Mouse (Mus musculus): ENCODE measurements around the gene Npepps. TPM values are rescaled to one million over a fixed set of nuclear protein-coding genes. Genes with fewer than 3 reads are reported as not detected.
"Not testable (repeated sequence)": the region's sequence is repeated elsewhere in the genome, so short reads cannot be mapped to it uniquely, and the experiment has no call there.

The Npepps gene
- polyA plus RNA-seq, 2 experiments, result 8.5 to 15.1 TPM

DNA sequence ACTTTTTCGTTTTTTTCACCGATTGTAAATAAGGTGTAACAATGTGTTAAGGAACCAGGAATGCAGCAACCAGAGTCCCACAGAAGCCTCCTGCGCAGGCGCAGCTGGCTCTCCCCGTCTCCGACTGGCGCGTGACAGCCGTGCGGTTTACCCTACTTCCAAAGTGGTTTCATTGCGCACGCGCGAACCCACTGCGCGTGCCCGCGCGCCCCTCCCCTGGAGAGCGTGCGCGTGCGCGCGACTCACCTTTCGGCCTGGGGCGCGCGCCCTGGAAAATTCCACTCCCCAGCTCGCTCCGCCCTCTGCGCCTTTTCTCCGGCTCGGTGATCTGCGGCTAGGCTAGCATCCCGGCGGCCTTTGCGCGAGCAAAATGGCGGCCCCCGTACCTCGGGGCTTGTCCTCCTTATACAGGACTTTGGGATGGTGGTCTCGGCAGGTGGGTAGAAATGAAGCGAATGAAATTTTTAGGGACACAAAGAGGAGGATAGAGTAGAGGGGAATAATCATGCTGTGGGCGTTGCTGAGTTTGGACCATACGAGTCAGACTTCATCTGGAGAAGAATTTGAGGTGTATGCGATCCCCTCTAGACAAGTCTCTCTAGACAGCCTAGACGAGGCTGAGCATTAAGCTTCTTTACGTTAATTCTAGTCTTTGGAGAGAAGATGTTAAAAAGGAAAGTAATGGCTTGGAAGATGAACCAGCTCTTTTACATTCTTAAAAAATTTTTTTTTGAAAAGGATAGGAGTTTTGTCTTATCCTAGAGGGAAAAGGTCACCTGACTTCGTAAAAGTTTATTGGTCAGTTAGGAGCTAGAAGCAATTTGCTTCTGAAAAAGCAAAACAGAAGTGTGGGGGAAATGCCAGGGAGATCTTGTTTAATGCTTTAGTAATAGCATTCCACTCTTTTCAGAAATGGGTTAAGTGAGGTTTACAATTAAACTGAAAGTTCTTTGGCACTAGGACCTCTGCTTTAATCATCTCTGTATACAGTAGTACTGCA lies 35.4 kb upstream of the Npepps start, which contains the start of gene Mrpl45:
TSS of gene Mrpl45 (plus strand) at position 213 of the 1,000 bp plus-strand sequence.
- H3K4me1 ChIP-seq (replicated peaks; ENCODE audit: control insufficient read depth in 2 of 2, insufficient read depth in 2 of 2, low read length in 1 of 2), result peaks cover 9 to 11% of the 10 kb centered on the region in 2 experiments
- H3K9ac ChIP-seq (replicated peaks), result peak within 1 kb of the TSS; percentile 62
- peaks cover 9% of the 10 kb centered on the region for H3K27me3 ChIP-seq (ENCODE audit: control insufficient read depth, insufficient read depth, low read length)
- H3K36me3 ChIP-seq (replicated peaks; ENCODE audit: control insufficient read depth, insufficient read depth, low read depth), result peaks cover 5% of the 10 kb centered on the region
- DNase-seq (ENCODE audit: low read depth in 3 of 3, low spot score in 3 of 3) (peak; percentile 97), ATAC-seq (ENCODE audit: insufficient read depth) (peak; percentile 95)
- H3K4me3 ChIP-seq (ENCODE audit: insufficient read depth in 1 of 2, low read depth in 2 of 2, low read length in 2 of 2), result peak within 1 kb of the TSS; percentile 62 to 91
- H3K27ac ChIP-seq, result peak within 1 kb of the TSS; percentile 62
- under 1% methylated on average over 50 of the region's 50 CpGs for WGBS (ENCODE audit: insufficient replicate concordance)
- TF ChIP-seq CTCF (IDR thresholded peaks at IDR 0.05; ENCODE audit: low read depth) (no peak), EP300 (IDR thresholded peaks at IDR 0.05; ENCODE audit: low read depth) (0 out of 2 replicates have a peak, but pooled peaks have one; percentile 5)
- H3K4me2 ChIP-seq (ENCODE audit: low read depth), result peak within 1 kb of the TSS; percentile 88
- no peaks in the 10 kb centered on the region for H3K9me3 ChIP-seq (ENCODE audit: control insufficient read depth, low read length)

DNA sequence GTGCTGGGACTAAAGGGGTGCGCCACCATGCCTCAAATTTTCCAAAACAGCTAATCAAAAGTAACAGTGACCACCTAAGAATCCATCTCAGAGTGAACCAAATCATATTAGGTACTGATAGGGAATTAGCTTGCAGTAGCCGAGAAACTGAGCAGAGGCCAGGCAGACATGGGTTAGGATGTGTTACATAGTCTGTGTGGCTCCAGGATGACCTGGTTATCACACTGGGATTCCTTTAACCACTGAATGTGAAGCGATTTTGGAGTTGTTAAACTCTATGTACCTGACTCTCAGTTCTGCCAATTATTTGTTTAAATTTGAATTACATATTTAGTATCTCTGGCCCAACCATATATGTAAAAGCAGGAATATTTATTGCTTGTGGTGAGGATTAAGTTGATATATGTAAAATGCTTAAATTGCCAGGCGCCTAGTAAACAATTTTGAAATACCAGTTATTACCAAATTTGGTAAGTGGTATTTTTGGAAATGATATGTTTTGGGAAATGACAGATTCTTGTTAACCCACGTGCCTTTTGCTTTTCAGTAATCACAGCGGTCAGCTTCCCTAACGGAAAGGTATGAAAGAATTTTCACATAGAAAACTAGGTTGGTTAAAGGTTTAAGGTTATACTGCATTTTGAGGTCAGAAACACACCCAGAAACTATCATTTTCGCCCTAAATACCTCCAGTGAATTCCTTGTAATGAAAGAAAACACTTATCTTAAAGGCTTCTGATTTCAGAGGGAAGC lies 34.5 kb upstream of the Npepps start:
- peaks cover 5% of the 10 kb centered on the region for H3K36me3 ChIP-seq (replicated peaks; ENCODE audit: control insufficient read depth, insufficient read depth, low read depth)
- H3K9ac ChIP-seq (replicated peaks), result peak overlapping the region; percentile 62
- peaks cover 11% of the 10 kb centered on the region in 2 experiments for H3K4me1 ChIP-seq (replicated peaks; ENCODE audit: control insufficient read depth in 2 of 2, insufficient read depth in 2 of 2, low read length in 1 of 2)
- TF ChIP-seq EP300 (IDR thresholded peaks at IDR 0.05; ENCODE audit: low read depth) (no peak), CTCF (IDR thresholded peaks at IDR 0.05; ENCODE audit: low read depth) (no peak)
- no peak for DNase-seq (ENCODE audit: low read depth in 3 of 3, low spot score in 3 of 3)
- peak overlapping the region; percentile 8 to 62; a peak in 3 of 4 replicates for H3K4me3 ChIP-seq (ENCODE audit: insufficient read depth in 1 of 2, low read depth in 2 of 2, low read length in 2 of 2)
- H3K27ac ChIP-seq, result peak overlapping the region; percentile 62
- peak overlapping the region; percentile 66 for H3K4me2 ChIP-seq (ENCODE audit: low read depth)
- ATAC-seq (ENCODE audit: insufficient read depth), result peak; percentile 4; the same call in 1 of the 2 replicates
- no peaks in the 10 kb centered on the region for H3K9me3 ChIP-seq (ENCODE audit: control insufficient read depth, low read length)
- 37% methylated on average over 8 of the region's 8 CpGs for WGBS (ENCODE audit: insufficient replicate concordance)
- peaks cover 15% of the 10 kb centered on the region for H3K27me3 ChIP-seq (ENCODE audit: control insufficient read depth, insufficient read depth, low read length)

DNA sequence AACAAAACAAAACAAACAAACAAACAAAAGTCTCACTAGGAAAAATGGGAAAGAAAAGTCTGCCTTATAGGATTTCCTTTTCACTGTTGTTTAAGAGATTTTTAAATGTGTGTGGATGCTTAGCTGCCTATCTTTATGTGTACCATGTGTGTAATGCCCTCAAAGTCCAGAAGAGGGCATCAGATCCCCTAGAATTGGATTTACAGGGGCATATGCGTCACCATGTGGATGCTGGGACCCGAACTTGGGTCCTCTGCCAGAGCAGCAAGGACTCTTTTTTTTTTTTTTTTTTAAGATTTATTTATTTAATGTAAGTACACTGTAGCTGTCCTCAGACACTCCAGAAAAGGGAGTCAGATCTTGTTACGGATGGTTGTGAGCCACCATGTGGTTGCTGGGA lies 33.7 kb upstream of the Npepps start:
- no peak overlapping the region for H3K4me3 ChIP-seq (ENCODE audit: insufficient read depth in 1 of 2, low read depth in 2 of 2, low read length in 2 of 2)
- DNase-seq (ENCODE audit: low read depth in 3 of 3, low spot score in 3 of 3), result no peak
- H3K9ac ChIP-seq (replicated peaks), result no peak overlapping the region
- TF ChIP-seq CTCF (IDR thresholded peaks at IDR 0.05; ENCODE audit: low read depth), result peak; percentile 46
- no peak for TF ChIP-seq EP300 (IDR thresholded peaks at IDR 0.05; ENCODE audit: low read depth)
- H3K27ac ChIP-seq, result no peak overlapping the region
- WGBS (ENCODE audit: insufficient replicate concordance), result 85% methylated on average over 3 of the region's 3 CpGs
- H3K4me1 ChIP-seq (replicated peaks; ENCODE audit: control insufficient read depth in 2 of 2, insufficient read depth in 2 of 2, low read length in 1 of 2), result peaks cover 11 to 18% of the 10 kb centered on the region in 2 experiments
- no peak overlapping the region for H3K4me2 ChIP-seq (ENCODE audit: low read depth)
- ATAC-seq (ENCODE audit: insufficient read depth), result no peak
- peaks cover 17% of the 10 kb centered on the region for H3K27me3 ChIP-seq (ENCODE audit: control insufficient read depth, insufficient read depth, low read length)
- H3K9me3 ChIP-seq (ENCODE audit: control insufficient read depth, low read length), result no peaks in the 10 kb centered on the region
- H3K36me3 ChIP-seq (replicated peaks; ENCODE audit: control insufficient read depth, insufficient read depth, low read depth), result peaks cover 3% of the 10 kb centered on the region

DNA sequence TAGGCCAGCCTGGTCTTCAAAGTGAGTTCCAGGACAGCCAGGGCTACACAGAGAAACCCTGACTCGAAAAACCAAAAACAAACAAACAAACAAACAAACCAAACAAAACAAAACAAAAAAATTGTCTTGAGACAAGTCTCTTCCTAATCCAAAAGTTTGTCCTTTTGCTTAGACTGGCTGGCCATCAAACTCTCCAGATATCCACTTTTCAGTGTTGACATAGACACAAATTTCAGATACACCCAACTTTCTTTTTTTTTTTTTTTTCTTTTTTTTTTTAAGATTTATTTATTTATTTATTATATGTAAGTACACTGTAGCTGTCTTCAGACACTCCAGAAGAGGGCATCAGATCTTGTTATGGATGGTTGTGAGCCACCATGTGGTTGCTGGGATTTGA lies 32.4 kb upstream of the Npepps start:
- not testable (repeated sequence) for ATAC-seq (ENCODE audit: insufficient read depth); H3K9me3 ChIP-seq (ENCODE audit: control insufficient read depth, low read length); H3K9ac ChIP-seq (replicated peaks); H3K36me3 ChIP-seq (replicated peaks; ENCODE audit: control insufficient read depth, insufficient read depth, low read depth); H3K4me2 ChIP-seq (ENCODE audit: low read depth); H3K27ac ChIP-seq; DNase-seq (ENCODE audit: low read depth in 3 of 3, low spot score in 3 of 3); H3K4me3 ChIP-seq (ENCODE audit: insufficient read depth in 1 of 2, low read depth in 2 of 2, low read length in 2 of 2)
- Histone ChIP-seq H3K27me3 (ENCODE audit: control insufficient read depth, insufficient read depth, low read length) (peaks cover 17% of the 10 kb centered on the region), H3K4me1 (replicated peaks; ENCODE audit: control insufficient read depth in 2 of 2, insufficient read depth in 2 of 2, low read length in 1 of 2) (peaks cover 11 to 18% of the 10 kb centered on the region in 2 experiments)
- 44% methylated on average over 1 of the region's 1 CpGs for WGBS (ENCODE audit: insufficient replicate concordance)
